Mouse (Mus musculus) layer of hippocampus, adult 9-10 months (tissue): ENCODE measurements at regions not wholly inside any gene's neighbourhood (a gene's known extent, or its start where the extent isn't known, plus 50 kb on each side); places are given as distances from the start of the nearest gene placed in this dataset.
"Not testable (repeated sequence)": the region's sequence is repeated elsewhere in the genome, so short reads cannot be mapped to it uniquely, and the experiment has no call there.

ENCODE experiments used
- DNase-seq: peaks from one replicate; pipeline ENCODE4 v3.0.0; 2022; ENCODE audit warnings: low spot score

DNA sequence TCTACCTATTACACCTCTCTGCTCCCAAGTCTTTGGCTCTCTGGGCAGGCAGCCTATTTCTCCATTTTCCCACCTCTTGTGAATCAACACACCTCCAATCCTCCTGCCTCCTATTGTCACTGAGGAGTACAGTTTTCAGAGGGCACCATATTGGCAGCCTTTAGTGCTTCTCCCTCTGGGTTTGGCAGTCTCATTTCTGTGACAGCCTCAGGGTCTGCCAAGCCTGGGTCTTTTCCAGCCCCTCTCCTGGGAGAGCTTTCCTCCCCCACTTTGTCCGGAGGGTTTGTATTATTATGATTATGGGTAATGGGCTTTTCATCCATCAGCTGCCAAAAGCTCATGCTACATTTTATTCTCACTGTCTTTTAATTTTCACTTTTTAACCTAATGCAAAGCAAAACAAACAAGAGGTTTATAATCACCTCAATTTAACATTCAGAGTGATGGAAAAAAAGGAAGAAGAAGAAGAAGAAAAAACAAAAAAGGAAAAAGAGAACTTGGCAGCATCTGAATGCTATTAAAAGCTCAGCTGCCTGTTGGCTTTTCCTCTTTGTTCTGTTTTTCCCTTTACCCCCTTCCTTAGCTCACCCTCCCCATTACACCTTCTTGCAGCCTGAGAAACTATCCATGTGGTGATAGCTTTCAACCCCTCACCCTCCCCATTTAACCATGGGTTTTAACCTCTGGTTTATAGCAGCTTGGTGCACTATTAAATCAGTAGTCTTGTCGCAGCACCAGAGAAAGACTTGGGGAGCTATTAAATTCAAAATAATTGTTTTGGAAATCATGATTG, 790.5 kb upstream of the Cdh8 start:
- DNase-seq, result no peak

DNA sequence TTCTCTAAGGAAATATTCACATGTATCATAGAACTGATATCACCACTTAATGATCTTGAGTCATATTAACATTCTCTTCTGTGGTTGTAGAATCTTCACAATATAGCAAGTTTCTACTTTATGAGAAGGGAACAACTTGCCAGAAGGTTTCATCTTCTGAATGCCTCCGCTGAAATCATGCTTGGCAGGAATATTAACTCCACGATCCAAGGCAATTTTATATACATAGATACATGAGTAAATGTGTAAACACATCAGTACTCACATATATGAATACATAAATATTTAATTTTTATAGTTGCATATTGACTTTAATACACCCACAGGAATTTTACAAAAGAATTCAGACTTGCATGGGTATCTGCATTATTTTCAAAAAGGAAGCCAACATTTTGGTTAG, 777.0 kb upstream of the Cdh8 start:
- DNase-seq, result no peak

DNA sequence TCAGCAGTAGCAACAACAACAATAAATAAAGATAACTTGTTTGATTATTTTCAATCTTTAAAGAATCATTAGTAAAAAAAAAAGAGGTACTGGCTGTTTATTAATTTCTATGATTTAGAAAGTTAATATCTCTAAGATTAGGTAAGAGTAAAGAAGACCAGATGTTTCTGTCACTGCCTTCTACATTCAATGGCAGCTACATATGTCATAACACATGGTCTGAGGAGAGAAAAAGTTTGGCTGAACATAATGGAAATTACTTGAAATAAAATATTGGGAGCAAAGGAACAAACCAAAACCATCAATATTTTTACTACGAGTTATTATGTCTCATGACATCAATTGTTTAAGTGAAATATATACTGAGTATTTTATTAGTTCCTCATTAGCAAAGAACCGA, 774.4 kb upstream of the Cdh8 start:
- DNase-seq, result no peak

DNA sequence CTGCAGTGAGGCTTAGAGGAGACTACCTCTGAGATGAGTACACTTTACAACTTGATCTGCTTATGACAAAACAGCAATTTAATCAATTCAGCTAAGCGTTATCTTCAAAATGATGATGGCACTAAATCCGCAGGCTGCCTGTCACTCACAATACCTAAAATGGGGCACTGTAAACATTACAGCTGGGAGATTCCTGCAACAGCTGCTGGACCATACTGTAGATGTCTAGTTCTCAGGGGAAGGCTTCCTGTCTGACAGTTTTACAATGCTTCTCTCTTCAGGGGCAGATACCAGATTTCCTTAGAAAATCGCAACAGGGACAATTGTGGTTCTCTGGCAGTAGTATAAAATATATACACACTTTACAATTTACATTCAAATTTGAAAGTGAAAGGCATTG, 771.7 kb upstream of the Cdh8 start:
- no peak for DNase-seq

DNA sequence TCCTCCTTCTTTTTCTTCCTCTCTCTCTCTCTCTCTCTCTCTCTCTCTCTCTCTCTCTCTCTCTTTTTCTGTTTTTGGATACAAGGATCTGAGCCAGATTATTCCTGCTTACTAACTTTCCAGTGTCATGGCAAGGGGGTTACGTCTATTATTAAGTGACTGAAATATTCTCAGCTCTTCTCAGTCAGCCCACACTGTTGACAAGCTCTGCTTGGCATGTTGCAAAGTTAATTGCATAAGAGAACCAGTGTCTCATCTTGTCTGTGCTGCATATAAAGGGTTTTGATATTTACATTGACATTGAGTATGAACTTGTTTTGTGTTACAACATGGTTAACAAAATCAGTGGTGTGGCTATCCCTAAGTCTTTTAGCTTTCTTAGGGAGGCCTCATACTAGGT, 760.2 kb upstream of the Cdh8 start:
- no peak for DNase-seq

DNA sequence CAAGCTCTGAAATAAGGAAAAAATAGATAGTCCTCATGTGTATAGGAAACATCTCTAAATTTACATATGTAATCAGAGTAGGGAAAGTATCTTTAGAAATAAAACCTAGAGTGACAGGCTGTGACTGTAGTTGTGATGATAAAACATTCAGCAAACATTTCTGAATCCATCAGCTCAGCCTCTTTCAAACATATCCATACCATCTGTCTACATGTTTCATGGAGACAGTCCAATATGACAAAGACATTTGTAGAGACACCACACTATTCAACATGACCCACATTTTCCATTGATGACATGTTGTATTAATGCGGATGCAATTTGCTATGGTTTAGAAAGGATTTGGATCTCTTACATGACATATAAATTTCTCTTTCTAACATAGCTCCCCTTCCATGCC, 729.1 kb upstream of the Cdh8 start:
- DNase-seq, result no peak

DNA sequence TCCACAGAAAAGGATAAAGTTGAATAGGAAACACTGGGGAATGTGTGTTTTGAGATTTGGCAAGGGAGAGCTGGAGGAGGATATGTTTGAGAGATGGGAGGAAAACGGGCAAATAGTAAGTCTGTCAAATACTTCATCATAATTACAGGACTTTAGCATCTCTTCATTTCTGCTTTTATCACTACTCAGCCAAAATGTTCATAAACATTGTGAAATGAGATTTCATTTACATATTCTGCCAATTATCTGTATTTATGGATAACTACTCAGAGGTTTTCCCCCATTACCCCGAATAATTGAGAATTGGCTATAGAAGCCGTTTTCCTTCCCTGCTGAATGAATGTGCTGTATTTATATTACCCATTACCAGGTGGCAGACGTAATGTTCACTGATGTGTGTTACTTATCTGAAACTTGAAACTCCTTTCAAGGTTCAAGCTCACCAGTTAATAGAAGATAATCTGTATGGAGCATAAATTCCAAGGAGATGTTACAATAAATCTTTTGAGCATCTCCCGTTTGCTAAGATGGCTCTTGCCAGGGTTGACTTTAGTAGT, 727.9 kb upstream of the Cdh8 start:
- DNase-seq, result no peak

DNA sequence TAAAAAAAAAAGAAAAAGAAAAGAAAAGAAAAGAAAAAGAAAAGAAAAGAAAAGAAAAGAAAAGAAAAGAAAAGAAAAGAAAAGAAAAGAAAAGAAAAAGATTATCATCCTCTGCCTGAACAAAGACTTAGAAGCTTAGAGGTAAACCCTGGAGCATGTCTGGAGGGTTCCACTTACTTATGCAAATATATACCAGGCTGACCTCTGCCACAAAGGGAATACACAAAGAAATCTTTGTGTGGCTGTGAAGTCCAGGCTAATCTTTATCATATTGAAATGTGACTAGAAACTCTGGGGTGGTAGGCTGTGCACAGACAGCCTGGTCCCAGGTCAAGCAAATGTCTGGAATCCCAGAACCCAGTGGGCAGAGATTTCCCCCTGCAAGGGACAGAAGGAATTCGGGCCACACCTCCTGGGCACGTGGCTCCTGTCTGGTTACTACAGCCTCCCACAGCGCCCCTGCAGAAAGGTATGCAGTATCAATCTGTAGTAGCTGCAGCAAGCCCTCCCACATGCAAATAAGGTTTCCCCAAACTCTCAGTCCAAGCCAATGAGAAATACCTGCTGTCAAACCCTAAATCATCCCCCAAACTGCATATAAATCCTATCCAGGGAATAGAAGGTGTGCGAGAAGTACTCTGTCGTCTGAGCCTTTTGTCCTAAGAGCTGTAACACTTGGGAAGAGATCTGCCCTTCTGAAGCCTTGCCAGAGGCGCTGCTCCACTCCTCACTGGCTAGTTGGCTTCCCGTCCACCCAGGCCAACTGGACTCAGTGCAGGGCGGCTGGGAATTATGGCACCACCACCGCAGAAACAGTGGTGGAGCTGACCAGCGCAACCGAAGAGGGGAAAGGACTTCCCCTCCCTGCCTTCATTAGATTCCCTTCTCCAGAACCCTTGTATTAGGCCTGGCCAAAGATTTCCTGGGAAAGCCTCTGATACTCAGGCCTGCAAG, 688.4 kb upstream of the Cdh8 start:
- DNase-seq, result no peak

DNA sequence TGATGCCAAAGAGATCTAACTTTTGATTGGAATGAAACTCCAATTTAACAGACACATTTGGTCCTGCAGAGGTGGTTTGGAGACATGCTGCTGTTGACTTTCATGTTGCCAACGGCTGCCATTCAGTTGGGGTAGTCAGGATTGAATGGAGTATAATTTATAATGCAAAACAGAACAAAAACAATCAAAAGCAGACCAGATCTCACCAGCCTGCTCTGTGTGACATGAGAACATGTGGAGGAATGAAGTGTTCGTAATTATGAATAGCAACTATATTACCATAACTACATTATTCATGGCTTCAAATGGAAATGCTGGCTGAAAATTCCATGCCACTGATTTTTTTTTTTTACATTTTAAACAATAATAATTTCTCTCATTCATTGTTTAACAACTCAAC, 685.7 kb upstream of the Cdh8 start:
- no peak for DNase-seq

DNA sequence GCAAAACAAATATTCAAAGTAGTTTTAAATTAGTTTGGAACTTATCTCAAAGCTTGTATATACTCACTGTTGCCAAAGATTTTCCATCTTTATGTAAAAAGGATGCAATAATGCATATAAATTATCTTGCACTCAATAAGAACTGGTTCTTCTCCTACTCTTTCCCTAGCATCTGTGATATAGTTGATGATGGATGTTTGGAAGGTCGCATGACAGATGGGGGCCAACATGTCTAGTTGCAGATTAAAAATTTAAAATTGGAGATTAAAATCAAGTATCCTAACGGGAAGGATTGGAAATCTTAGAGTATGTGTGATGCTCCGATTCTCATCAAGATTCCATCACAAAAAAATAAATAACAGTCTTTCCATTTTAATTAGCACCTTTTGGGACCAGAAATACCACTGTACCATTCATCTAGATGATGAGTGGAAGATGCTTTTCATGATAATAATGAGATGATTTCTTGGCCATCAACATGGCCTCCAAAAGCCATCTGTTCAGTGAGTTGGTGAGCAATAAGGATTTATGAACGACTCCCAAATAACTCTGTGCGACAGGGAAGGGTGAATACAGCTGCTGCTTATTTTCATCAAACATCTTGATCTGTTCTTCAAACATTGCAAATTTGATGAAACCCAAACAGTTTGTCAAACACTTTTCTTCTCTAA, 655.9 kb upstream of the Cdh8 start:
- no peak for DNase-seq

DNA sequence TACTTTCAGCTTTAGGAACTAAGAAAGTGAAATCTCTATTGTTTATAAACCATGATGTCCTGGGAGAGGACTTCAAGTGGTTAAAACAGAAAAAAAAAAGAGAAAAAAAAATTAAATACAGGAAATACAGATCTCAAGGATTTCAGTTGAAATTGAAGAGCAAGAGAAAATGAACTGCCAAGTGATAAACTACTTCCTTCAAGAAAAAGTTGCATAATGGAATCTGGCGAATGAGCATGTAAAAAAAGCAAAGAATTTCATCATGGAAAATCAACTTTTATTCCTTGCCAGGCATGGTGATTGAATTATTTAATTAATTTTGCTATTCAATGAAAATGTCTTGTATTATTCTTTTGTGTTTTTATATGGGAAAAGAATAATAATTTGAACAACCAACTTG, 653.5 kb upstream of the Cdh8 start:
- DNase-seq, result no peak

DNA sequence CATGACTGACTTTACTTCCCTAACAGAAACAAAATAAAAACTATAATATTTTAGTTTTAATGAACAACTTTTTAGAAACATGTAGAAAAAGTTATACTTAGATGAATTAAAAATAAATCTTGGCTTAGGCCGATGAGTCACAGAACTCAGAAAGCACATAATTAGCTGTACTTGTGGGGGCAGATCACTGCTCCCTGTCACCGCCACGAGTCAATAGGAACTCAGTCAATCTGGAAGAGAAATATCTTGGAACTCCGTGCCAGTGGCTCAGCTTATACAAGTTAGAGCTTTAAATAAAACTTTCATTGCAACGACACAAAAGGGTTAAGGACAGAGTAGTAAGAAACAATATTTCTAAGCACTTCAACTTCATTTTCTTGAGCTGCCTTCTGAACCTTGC, 622.7 kb upstream of the Cdh8 start:
- peak; percentile 2 for DNase-seq

DNA sequence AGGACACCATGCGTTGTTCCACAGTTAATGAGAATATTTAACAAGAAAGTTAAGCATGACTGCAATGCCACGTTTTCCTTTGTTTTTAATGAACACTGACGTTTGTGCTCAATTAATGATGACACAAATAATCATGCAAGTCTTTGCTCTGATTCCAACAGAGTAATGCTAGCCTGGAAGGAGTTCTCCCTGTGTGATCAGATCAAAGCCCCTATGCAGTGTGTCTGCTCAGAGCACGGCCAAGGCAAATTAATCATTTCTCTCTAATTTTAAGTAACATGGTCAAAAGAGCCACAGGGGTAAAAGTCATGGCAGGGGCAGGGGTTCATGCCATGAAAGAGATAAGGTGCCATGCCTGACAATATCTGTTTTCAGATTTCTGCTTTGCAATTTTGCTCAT, 618.2 kb upstream of the Cdh8 start:
- DNase-seq, result no peak

DNA sequence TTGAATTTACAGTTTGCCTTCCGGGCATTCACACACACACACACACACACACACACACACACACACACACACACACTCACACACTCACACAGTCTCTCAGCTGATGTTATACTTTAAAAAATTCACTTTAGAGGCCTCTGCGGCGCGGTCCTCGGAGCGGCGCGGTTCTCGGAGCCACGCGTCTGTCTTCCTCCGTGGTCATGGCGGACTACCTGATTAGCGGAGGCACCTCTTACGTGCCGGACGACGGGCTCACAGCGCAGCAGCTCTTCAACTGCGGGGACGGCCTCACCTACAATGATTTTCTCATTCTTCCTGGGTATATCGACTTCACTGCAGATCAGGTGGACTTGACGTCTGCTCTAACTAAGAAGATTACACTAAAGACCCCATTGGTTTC, 614.1 kb upstream of the Cdh8 start:
- not testable (repeated sequence) for DNase-seq

DNA sequence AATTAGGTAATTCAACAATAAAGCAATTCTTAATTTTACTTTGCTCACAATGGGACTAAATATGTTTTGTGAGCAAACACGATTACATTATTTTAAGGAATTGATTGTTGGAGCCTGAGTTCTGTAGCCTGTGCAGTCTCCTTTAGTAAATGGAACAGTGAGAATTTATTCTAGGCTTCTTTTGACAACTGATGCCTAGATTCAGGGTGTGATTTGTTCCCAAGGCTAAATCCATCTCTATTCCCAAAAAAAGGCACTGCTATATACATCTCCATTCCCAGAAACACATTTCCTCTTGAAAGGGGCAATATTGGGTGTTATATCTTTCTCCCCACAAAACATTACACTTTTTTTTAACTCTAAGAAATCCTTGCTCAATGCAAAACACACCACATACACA, 599.4 kb upstream of the Cdh8 start:
- DNase-seq, result no peak

DNA sequence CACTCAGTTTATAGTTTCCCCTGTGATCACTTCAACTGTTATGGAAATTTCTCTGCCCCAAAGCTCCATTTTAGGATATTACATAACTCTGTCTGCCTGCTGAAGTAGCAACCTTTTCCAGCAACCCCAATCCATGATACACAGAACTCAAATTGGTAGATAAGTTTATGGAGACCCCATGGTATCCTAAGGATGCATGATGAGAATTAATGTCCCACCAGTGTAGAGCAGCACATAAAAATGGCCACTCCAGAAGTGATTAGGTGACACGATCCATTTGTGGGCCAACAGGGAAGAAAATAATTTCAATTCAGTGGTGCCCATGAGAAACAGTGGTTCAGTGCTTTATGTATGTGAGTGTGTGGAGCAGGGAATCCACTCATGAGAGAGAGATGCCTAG, 583.3 kb upstream of the Cdh8 start:
- no peak for DNase-seq

DNA sequence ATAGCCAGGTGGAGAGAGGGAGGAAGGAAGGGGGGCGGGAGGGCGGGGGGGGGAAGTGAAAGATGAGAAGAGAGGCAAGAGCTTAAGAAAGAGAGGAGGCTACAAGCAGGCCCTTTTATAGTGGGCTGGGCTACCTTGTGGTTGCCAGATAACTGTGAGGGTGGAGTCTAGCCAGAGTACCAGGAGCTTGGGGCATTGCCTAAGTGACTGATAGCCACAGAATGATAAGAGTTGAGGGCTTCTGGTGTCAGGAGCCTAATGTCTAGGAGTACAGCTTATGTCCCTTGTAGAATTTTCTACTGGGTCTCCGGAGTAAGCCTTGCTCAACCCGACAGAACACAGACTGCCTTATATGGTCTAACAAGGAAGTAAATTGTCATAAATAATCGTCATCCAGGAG, 567.4 kb upstream of the Cdh8 start:
- DNase-seq, result no peak

DNA sequence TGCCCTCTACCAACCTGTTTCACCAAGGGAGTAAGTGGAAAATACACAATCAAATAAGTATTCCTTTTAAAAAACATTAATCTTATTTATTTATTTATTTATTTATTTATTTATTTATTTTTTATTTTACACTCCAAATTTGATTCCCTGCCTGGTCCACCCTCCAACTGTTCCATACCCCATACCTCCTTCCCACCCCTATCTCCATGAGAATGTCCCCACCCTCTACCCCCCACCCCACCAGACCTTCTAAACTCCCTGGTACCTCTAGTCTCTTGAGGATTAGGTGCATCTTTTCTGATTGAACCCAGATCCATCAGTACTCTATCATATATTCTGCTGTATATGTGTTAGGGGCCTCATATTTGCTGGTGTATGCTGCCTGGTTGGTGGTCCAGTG, 538.4 kb upstream of the Cdh8 start:
- DNase-seq, result no peak

DNA sequence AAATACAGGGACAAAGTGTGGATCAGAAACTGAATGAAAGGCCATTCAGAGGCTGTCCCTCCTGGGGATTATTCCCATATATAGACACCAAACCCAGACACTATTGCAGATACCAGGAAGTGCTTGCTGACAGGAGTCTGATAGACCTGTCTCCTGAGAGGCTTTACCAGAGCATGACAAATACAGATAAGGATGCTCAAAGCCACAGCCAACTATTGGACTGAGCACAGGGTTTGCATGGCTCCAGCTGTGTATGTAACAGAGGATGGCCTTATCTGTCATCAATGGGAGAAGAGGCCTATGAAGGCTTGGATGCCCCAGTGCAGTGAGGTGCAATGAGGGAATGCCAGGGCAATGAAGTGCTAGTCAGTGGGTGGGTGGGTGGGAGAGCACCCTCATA, 537.6 kb upstream of the Cdh8 start:
- DNase-seq, result no peak

DNA sequence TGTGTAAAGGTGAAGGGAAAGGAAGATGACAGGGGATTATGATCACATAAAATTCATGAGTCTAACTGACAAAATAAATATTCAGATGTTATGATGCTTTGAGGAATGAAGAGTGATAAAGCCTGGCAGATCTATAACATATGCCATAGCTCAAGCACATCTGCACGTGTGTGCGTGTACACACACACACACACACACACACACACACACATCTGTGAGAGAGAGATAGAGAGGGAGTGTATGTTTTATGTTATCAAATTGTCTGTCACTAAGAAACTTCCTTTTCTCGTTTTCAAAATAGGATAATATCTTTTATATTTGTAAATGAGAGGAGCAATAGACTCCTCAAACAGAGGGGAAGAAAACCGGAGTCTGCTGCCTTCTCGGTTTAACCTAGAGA, 516.9 kb upstream of the Cdh8 start:
- DNase-seq, result no peak
